Mouse (Mus musculus): Measurements from ENCODE around the gene Pkd1l1.

- TF ChIP-seq CTCF (IDR thresholded peaks at IDR 0.05; ENCODE audit: control insufficient read depth, insufficient read depth, insufficient replicate concordance, low read depth, low read length) (no peak), POLR2A (IDR thresholded peaks at IDR 0.05; ENCODE audit: control insufficient read depth, low read depth, low read length) (peak; percentile 83)
Observed at GRCm38 (mm10) chr11:9010853-9011339, 37.8 kb upstream of the Pkd1l1 start, which contains the start of gene Hus1.

All from testis, adult 2 months (tissue).